ENCODE assay signal across 13 mouse cellular contexts in the genomic region with DNA sequence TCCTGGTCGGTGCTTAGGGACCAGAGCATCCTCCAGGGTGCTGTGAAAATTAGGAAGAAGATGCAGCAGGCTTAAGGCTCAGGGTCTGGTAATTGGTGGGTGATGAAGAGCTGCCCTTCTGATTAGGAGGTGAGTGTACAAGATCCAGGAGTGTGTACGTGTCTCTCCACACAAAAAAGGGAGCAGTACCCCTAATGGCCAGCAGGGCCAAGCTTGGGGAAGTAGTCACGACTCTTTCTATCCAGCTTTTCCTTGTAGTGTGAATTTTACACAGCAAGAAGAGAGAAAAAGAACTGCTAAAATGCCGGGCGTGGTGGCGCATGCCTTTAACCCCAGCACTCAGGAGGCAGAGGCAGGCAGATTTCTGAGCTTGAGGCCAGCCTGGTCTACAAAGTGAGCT.
A peak's percentile ranks its signal among the peaks of the same experiment; 100 is the strongest.
DNase-seq lines count a peak whose midpoint lies in the region; ATAC-seq and TF ChIP-seq lines count a peak whose summit lies in the region.
"Had no signal": no experiment of that assay in that cellular context is flagged by ENCODE, and none has a peak within 500 bp of the region (broad histone marks: within the 10 kb centered on the region; RNA-seq: fewer than 3 reads in every experiment).

No protein-coding gene starts in this region.

- DNase-seq in forebrain, postnatal 0 days = no peak
- no peak for DNase-seq in liver, adult 2 months (ENCODE audit: extremely low read depth, low read depth, low spot score)
- DNase-seq in liver = no peak
- peak; percentile 19 to 32 for DNase-seq in B cell, adult 2 months
- no peak for DNase-seq in frontal cortex, postnatal 25 days (ENCODE audit: low spot score in 2 of 2)
- DNase-seq in cerebellum, postnatal 4 days (ENCODE audit: low spot score in 2 of 2) = no peak
- DNase-seq: cerebellum, postnatal 10 days had no signal

- H3K4me3 ChIP-seq in forebrain, postnatal 0 days (ENCODE audit: low read depth, low read length) = no peak overlapping the region
- H3K4me3 ChIP-seq in forebrain, embryonic 12.5 days (replicated peaks) = no peak overlapping the region
- no peak overlapping the region for H3K4me3 ChIP-seq in liver, adult 2 months (ENCODE audit: insufficient read depth, low read depth, low read length)
- H3K4me3 ChIP-seq: hindbrain, embryonic 12.5 days; midbrain, embryonic 12.5 days; neural tube, embryonic 12.5 days had no signal

- H3K79me2 ChIP-seq in liver, adult 2 months (ENCODE audit: control insufficient read depth, insufficient read depth, low read length) = no peaks in the 10 kb centered on the region

- H3K27ac ChIP-seq in forebrain, postnatal 0 days (ENCODE audit: low read depth, low read length) = no peak overlapping the region
- no peak overlapping the region for H3K27ac ChIP-seq in forebrain, embryonic 12.5 days
- no peak overlapping the region for H3K27ac ChIP-seq in liver, adult 2 months (replicated peaks; ENCODE audit: insufficient read depth, low read depth, low read length)
- H3K27ac ChIP-seq: hindbrain, embryonic 12.5 days; midbrain, embryonic 12.5 days; neural tube, embryonic 12.5 days had no signal

- H3K27me3 ChIP-seq in forebrain, postnatal 0 days (ENCODE audit: insufficient read depth, low read length) = no peaks in the 10 kb centered on the region
- H3K27me3 ChIP-seq in forebrain, embryonic 12.5 days = peaks cover 23% of the 10 kb centered on the region
- no peaks in the 10 kb centered on the region for H3K27me3 ChIP-seq in liver, adult 2 months (ENCODE audit: control insufficient read depth, insufficient read depth, low read length)

- TF ChIP-seq CTCF in forebrain, postnatal 0 days (IDR thresholded peaks at IDR 0.05; ENCODE audit: low read depth) = peak; percentile 44
- TF ChIP-seq CTCF in liver, adult 2 months (IDR thresholded peaks at IDR 0.05; ENCODE audit: low read depth, low read length) = peak; percentile 31; the same call in 1 of the 2 replicates

- H3K4me2 ChIP-seq in forebrain, postnatal 0 days (ENCODE audit: low read depth) = no peak overlapping the region
- no peak overlapping the region for H3K4me2 ChIP-seq in forebrain, embryonic 12.5 days
- H3K4me2 ChIP-seq: heart, embryonic 11.5 days; hindbrain, embryonic 12.5 days; midbrain, embryonic 12.5 days; neural tube, embryonic 12.5 days had no signal

- no peak for ATAC-seq in forebrain, postnatal 0 days
- ATAC-seq in forebrain, embryonic 12.5 days (ENCODE audit: low FRiP score) = no peak
- ATAC-seq in common myeloid progenitor, adult 5-6 weeks (replicated peaks; ENCODE audit: low read depth, poor library complexity, severe bottlenecking) = 0 out of 2 replicates have a peak, but pooled peaks have one; percentile 39

- 85% methylated on average over 6 of the region's 6 CpGs for WGBS in forebrain, postnatal 0 days
- 81% methylated on average over 6 of the region's 6 CpGs for WGBS in forebrain, embryonic 12.5 days
- WGBS in liver, adult 2 months = 96% methylated on average over 6 of the region's 6 CpGs

- no peaks in the 10 kb centered on the region for H3K9me3 ChIP-seq in forebrain, postnatal 0 days (ENCODE audit: low read length)
- 0 out of 2 replicates have a peak, but pooled peaks cover 8% of the 10 kb centered on the region for H3K9me3 ChIP-seq in forebrain, embryonic 12.5 days
- H3K9me3 ChIP-seq: midbrain, embryonic 12.5 days; neural tube, embryonic 12.5 days had no signal

- no peaks in the 10 kb centered on the region for H3K36me3 ChIP-seq in forebrain, postnatal 0 days (ENCODE audit: insufficient read depth)
- no peaks in the 10 kb centered on the region for H3K36me3 ChIP-seq in forebrain, embryonic 12.5 days (replicated peaks)
- H3K36me3 ChIP-seq in liver, adult 2 months (ENCODE audit: control insufficient read depth, insufficient read depth, low read length) = no peaks in the 10 kb centered on the region
- H3K36me3 ChIP-seq: midbrain, embryonic 12.5 days; neural tube, embryonic 12.5 days had no signal

- H3K4me1 ChIP-seq in forebrain, postnatal 0 days (ENCODE audit: insufficient read depth) = peaks cover 9% of the 10 kb centered on the region; the same call in 1 of the 2 replicates
- H3K4me1 ChIP-seq in forebrain, embryonic 12.5 days = peaks cover 31% of the 10 kb centered on the region
- H3K4me1 ChIP-seq in liver, adult 2 months (ENCODE audit: control insufficient read depth, insufficient read depth, low read length) = no peaks in the 10 kb centered on the region

- TF ChIP-seq POLR2A in liver, adult 2 months (IDR thresholded peaks at IDR 0.05; ENCODE audit: extremely low read depth, insufficient read depth, low read length) = no peak

- H3K9ac ChIP-seq in forebrain, postnatal 0 days = no peak overlapping the region
- no peak overlapping the region for H3K9ac ChIP-seq in forebrain, embryonic 12.5 days
- H3K9ac ChIP-seq in liver, adult 2 months (ENCODE audit: low read depth, low read length) = no peak overlapping the region
- H3K9ac ChIP-seq: hindbrain, embryonic 12.5 days; midbrain, embryonic 12.5 days; neural tube, embryonic 12.5 days had no signal

Comparison
In these comparisons a context has a peak if more than half of its experiments do, and no peak if none do; other contexts are left out.
1. DNase-seq: peak in B cell, adult 2 months (2 of 2); none in forebrain, postnatal 0 days (single experiment), liver, adult 2 months (single experiment), liver (single experiment), frontal cortex, postnatal 25 days (0 of 2) and cerebellum, postnatal 4 days (0 of 2).